Mouse (Mus musculus): ENCODE measurements around the gene Spag9. TPM values are rescaled to one million over a fixed set of nuclear protein-coding genes. Genes with fewer than 3 reads are reported as not detected.

Spag9 gene
- polyA plus RNA-seq, 1 experiment from 2014 or later: 30.4 TPM

DNA sequence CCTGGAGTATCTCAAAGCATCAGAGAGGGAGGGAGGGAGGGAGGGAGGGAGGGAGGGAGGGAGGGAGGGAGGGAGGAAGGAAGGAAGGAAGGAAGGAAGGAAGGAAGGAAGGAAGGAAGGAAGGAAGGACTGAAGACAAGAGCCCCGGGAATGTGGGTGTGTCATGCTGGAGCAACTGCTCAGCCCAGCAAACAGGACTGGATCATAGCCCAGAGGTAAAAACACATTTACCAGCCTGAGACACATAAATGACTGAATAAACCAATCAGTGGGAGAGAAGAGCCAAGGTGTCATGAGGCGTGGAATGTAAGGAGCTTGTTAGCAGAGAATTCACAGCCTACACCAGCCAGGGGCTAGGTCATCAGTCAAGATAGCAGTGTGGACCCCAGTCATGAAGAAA, 147.4 kb downstream of the Spag9 start:
- no peak for DNase-seq (ENCODE audit: low spot score)
- Histone ChIP-seq H3K27ac (no peak overlapping the region), H3K4me1 (peaks cover 26% of the 10 kb centered on the region), H3K27me3 (ENCODE audit: low read depth, poor library complexity, severe bottlenecking) (peaks cover 23% of the 10 kb centered on the region), H3K4me3 (no peak overlapping the region), H3K36me3 (no peaks in the 10 kb centered on the region), H3K9me3 (replicated peaks) (no peaks in the 10 kb centered on the region)
- 56% methylated on average over 2 of the region's 2 CpGs for WGBS

DNA sequence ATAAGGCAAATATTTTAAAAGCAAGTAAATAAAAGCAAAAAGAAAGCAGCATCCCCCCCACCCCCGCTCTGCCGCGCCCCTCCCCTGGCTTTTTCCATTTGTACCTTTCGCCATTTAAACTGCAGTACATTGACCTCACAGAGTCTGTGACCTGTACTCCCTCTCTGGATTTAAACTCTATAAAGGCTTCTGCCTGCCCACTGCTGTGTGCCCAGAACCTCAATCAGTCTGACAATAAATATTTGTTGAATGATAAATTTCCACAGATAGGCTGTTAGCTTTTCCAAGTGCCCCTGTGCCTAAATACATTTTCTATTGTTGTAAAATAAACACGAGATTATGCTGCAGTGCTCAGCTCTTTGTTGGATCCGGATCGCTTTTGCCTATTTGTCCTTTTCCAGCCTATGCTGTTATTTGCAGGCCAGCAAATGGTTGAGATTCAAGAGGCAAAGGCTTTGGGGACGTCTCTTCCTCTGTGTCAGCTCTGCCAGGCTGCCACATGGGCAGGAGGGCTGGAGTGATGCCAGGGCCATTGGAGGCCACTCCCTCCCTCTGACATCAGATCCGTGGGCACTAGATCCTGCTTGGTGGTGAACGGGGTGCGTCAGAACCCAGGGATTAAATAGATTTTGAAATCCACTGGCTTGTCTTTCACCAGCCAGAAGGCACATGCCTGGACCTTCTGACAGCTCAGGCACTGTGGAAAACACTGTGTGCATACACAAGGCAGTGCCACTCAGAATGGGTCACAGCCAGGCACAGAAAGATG, 149.1 kb downstream of the Spag9 start:
- H3K4me1 ChIP-seq: peaks cover 30% of the 10 kb centered on the region
- peaks cover 34% of the 10 kb centered on the region for H3K27me3 ChIP-seq (ENCODE audit: low read depth, poor library complexity, severe bottlenecking)
- no peak overlapping the region for H3K4me3 ChIP-seq
- no peaks in the 10 kb centered on the region for H3K36me3 ChIP-seq
- no peak overlapping the region; the same call in 1 of the 2 replicates for H3K27ac ChIP-seq
- no peak for DNase-seq (ENCODE audit: low spot score)
- H3K9me3 ChIP-seq (replicated peaks): no peaks in the 10 kb centered on the region
- 87% methylated on average over 11 of the region's 11 CpGs for WGBS

- no peak overlapping the region for H3K27ac ChIP-seq
- WGBS: 94% methylated on average over 14 of the region's 14 CpGs
These were observed 150.2 kb downstream of the Spag9 start for GRCm38 (mm10) chr11:94146049-94146605.

DNA sequence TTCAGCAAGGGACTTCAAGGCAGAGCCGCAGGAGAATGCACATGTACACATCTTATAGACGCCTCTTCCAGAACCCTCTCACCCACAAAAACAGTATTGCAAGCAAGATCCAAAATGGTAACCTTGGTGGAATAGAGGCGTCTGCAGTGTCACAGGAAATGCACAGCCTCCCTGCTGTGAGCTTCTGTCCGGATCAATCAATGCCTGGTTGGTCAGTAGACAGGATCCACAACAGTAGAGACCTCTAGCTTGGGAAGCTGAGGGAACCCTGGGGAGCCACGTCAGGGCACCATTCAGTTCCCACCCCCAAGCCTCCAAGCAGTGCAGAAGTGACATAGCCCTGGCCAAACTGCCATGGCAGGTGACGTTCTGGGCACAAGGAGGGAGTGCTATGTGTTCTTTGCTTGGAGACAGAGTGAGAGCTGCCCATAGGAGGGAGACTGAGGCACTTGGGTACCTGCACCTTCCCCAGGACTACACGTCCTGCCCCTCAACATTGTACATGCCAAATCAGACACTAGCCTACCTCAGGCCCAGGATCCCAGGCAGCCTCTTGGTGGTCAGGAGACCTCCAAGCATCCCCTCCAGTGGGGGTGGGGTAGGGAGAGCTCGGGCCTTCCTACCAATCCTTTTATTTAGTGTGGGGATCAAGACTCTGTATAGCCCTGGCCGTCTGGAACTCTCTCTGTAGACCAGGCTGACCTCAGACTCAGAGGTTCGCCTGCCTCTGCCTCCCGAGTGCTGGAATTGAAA, 151.0 kb downstream of the Spag9 start:
- Histone ChIP-seq H3K4me1 (peaks cover 31% of the 10 kb centered on the region), H3K27ac (no peak overlapping the region), H3K9me3 (replicated peaks) (no peaks in the 10 kb centered on the region), H3K36me3 (no peaks in the 10 kb centered on the region), H3K4me3 (no peak overlapping the region), H3K27me3 (ENCODE audit: low read depth, poor library complexity, severe bottlenecking) (peaks cover 54% of the 10 kb centered on the region)
- WGBS: 71% methylated on average over 11 of the region's 11 CpGs
- no peak for DNase-seq (ENCODE audit: low spot score)

More at GRCm38 (mm10) chr11:94146049-94146605, 150.2 kb downstream of the Spag9 start:
- H3K4me3 ChIP-seq: no peak overlapping the region
- H3K36me3 ChIP-seq: no peaks in the 10 kb centered on the region
- H3K4me1 ChIP-seq: peaks cover 34% of the 10 kb centered on the region
- DNase-seq (ENCODE audit: low spot score): no peak
- peaks cover 46% of the 10 kb centered on the region for H3K27me3 ChIP-seq (ENCODE audit: low read depth, poor library complexity, severe bottlenecking)
- no peaks in the 10 kb centered on the region for H3K9me3 ChIP-seq (replicated peaks)

- Histone ChIP-seq H3K27ac (no peak overlapping the region), H3K27me3 (ENCODE audit: low read depth, poor library complexity, severe bottlenecking) (peaks cover 54% of the 10 kb centered on the region), H3K9me3 (replicated peaks) (no peaks in the 10 kb centered on the region), H3K36me3 (no peaks in the 10 kb centered on the region), H3K4me3 (no peak overlapping the region), H3K4me1 (peaks cover 31% of the 10 kb centered on the region)
- DNase-seq (ENCODE audit: low spot score): no peak
- WGBS: 50% methylated on average over 12 of the region's 12 CpGs
These were observed 152.3 kb downstream of the Spag9 start for GRCm38 (mm10) chr11:94148105-94148696.

DNA sequence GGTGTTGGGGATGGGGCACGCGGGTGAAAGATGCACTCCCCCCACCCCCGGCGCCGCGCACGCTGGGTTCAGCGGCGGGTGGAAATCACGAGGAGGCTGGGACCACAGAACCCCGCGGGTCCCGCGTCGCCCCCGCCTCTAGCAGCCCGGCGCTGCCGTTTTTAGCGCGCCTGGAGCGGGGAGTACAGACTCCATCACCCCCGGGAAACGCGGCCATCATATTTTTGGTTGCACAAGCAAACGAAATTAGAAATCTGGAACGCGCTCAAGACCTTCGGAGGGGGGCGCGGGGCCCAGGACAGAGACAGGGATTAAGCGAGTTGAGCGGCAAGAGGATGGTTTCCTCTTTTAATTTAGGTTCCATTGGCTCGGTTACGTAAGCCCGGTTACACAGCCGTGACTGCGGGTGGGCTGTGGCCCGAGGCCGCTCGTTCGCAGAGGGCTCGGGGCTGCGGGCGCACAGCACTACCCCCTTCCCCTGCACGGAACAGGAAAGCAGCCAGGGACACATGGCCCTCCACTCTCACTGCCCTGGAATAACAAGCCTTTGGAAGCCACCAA, 153.1 kb downstream of the Spag9 start:
- no peaks in the 10 kb centered on the region for H3K36me3 ChIP-seq
- H3K4me1 ChIP-seq: peaks cover 28% of the 10 kb centered on the region
- peak; percentile 60 for DNase-seq (ENCODE audit: low spot score)
- H3K4me3 ChIP-seq: peak overlapping the region; percentile 64
- WGBS: under 1% methylated on average over 46 of the region's 46 CpGs
- no peaks in the 10 kb centered on the region for H3K9me3 ChIP-seq (replicated peaks)
- H3K27me3 ChIP-seq (ENCODE audit: low read depth, poor library complexity, severe bottlenecking): peaks cover 54% of the 10 kb centered on the region
- H3K27ac ChIP-seq: peak overlapping the region; percentile 84

- H3K4me1 ChIP-seq: peaks cover 28% of the 10 kb centered on the region
- peak; percentile 64 for DNase-seq (ENCODE audit: low spot score)
- H3K36me3 ChIP-seq: no peaks in the 10 kb centered on the region
- H3K9me3 ChIP-seq (replicated peaks): no peaks in the 10 kb centered on the region
- 23% methylated on average over 16 of the region's 16 CpGs for WGBS
- peak overlapping the region; percentile 64 for H3K4me3 ChIP-seq
- peaks cover 54% of the 10 kb centered on the region for H3K27me3 ChIP-seq (ENCODE audit: low read depth, poor library complexity, severe bottlenecking)
- H3K27ac ChIP-seq: peak overlapping the region; percentile 84
These were observed 153.8 kb downstream of the Spag9 start for GRCm38 (mm10) chr11:94149509-94150259.

DNA sequence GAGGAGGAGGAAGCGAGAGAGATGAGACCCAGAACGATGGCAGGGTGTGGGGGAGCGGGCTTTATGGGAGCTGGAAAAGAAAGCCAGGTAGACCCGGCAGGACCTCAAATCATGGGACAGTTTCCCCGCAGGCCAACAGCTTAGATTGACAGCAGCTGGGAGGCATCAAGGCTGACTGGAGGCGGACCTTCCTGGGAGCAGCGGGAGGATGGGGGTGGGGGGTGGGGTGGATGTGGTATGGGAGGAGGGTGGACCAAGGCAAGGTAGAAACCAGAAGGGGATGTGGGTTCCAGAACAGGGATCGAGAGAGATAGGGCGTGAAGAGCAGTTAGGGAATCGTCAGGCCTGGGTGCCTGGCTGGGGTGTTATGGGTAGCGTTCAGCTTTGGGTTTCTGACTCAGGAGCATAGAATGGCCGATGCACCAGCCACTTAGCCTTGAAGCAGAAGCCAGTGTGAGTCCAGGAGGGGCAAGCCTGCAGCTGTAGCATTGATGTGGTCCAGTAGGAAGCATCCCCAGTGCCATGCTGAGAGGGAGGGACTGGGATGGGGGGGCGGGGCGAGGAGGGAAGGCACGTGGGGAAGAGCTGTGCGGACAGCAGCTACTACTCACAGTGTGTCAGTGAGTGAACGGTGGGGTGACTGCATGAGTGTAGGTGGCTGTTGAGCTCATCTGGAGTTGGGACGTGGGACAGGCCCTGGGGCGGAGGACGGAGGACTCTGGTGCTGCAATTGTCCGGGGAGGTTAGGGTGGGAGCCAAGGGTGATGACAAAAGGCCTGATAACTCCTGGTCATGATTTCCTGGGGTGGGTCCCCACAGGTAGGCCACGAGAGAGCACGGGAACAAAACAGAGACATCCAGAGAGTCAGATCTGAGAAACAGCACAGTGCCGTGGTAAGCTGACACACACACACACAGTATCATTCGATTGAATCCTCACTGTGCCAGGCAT, 154.9 kb downstream of the Spag9 start:
- no peak overlapping the region for H3K27ac ChIP-seq
- 30% methylated on average over 25 of the region's 25 CpGs for WGBS

GRCm38 (mm10) chr11:94154201-94154600, 158.3 kb downstream of the Spag9 start:
- H3K4me3 ChIP-seq: no peak overlapping the region
- H3K9me3 ChIP-seq (replicated peaks): no peaks in the 10 kb centered on the region
- DNase-seq (ENCODE audit: low spot score): no peak
- peaks cover 29% of the 10 kb centered on the region for H3K4me1 ChIP-seq
- peaks cover 27% of the 10 kb centered on the region for H3K27me3 ChIP-seq (ENCODE audit: low read depth, poor library complexity, severe bottlenecking)
- H3K36me3 ChIP-seq: no peaks in the 10 kb centered on the region
- no peak overlapping the region for H3K27ac ChIP-seq
- WGBS: 86% methylated on average over 3 of the region's 3 CpGs

More for the DNA sequence above, 154.9 kb downstream of the Spag9 start:
- no peaks in the 10 kb centered on the region for H3K36me3 ChIP-seq
- H3K27me3 ChIP-seq (ENCODE audit: low read depth, poor library complexity, severe bottlenecking): peaks cover 49% of the 10 kb centered on the region
- no peak overlapping the region for H3K4me3 ChIP-seq
- H3K9me3 ChIP-seq (replicated peaks): no peaks in the 10 kb centered on the region
- H3K4me1 ChIP-seq: peaks cover 28% of the 10 kb centered on the region
- no peak for DNase-seq (ENCODE audit: low spot score)

DNA sequence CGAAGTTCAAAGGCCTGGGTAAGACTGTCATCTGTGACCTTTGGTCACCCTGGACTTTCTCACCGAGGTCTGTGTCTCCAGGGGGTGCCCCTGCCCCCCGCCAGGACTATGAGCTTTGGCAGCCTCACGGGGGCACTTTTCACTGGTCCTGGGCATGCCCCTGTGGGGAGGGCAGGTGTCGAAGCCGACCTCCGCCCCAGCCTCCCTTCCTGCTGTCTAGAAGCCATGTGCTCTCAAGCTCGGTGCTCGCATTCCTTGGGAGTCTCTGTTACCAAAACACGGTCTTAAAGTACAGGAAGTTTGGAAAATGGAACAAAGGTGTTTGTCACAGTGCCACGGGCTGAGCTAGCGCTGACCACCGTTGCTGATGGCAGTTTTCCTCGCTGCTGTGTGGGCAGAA, 162.6 kb downstream of the Spag9 start:
- H3K27ac ChIP-seq: peak overlapping the region; percentile 89
- DNase-seq (ENCODE audit: low spot score): no peak
- H3K4me1 ChIP-seq: peaks cover 41% of the 10 kb centered on the region
- H3K36me3 ChIP-seq: no peaks in the 10 kb centered on the region
- H3K9me3 ChIP-seq (replicated peaks): no peaks in the 10 kb centered on the region
- 52% methylated on average over 14 of the region's 14 CpGs for WGBS
- H3K4me3 ChIP-seq: no peak overlapping the region
- peaks cover 10% of the 10 kb centered on the region; the same call in 1 of the 2 replicates for H3K27me3 ChIP-seq (ENCODE audit: low read depth, poor library complexity, severe bottlenecking)
